Mouse (Mus musculus) neural tube, embryonic 11.5 days (tissue): ENCODE data around the gene Acap2. TPM values are rescaled to one million over a fixed set of nuclear protein-coding genes. Genes with fewer than 3 reads are reported as not detected.

Source experiments
- ATAC-seq: fragments of 200-750 bp; cut with Nextera tagmentation; 2 replicates; pipeline ENCODE4 v1.8.0; 2017; ENCODE audit warnings: moderate number of reproducible peaks, mild to moderate bottlenecking, moderate TSS enrichment, moderate library complexity; ENCODE audit not compliant: insufficient read depth, low FRiP score, low TSS enrichment
- DNase-seq: peaks from one replicate; pipeline ENCODE4 v3.0.0-alpha.2; 2015; ENCODE audit warnings: low spot score
- H3K27ac ChIP-seq: fragments of 300-500 bp; sonication (generic); 2 replicates; pipeline ENCODE4 v1.5.1; 2014; ENCODE audit warnings: low read depth, mild to moderate bottlenecking, low read length
- H3K27me3 ChIP-seq: fragments of 300-500 bp; sonication (generic); 2 replicates; pipeline ENCODE4 v1.6.1; 2014; ENCODE audit warnings: mild to moderate bottlenecking, low read length, mixed read lengths; ENCODE audit not compliant: control insufficient read depth, insufficient read depth
- H3K36me3 ChIP-seq: fragments of 300-500 bp; sonication (generic); 2 replicates; pipeline ENCODE4 v1.6.1; 2014; ENCODE audit warnings: mild to moderate bottlenecking, low read length, moderate library complexity, mixed read lengths; ENCODE audit not compliant: control insufficient read depth, insufficient read depth
- H3K4me1 ChIP-seq: fragments of 300-500 bp; sonication (generic); 2 replicates; pipeline ENCODE4 v1.6.1; 2014; ENCODE audit warnings: low read length, mixed read lengths; ENCODE audit not compliant: control insufficient read depth, insufficient read depth
- H3K4me2 ChIP-seq: fragments of 300-500 bp; sonication (generic); 2 replicates; pipeline ENCODE4 v1.6.1; 2014; ENCODE audit warnings: low read depth, mild to moderate bottlenecking, moderate library complexity
- H3K4me3 ChIP-seq: fragments of 300-500 bp; sonication (generic); 2 replicates; pipeline ENCODE4 v1.5.1; 2014; ENCODE audit warnings: low read depth, low read length
- H3K9ac ChIP-seq: fragments of 300-500 bp; sonication (generic); 2 replicates; pipeline ENCODE4 v1.6.1; 2014; ENCODE audit warnings: mild to moderate bottlenecking, low read length
- H3K9me3 ChIP-seq: fragments of 300-500 bp; sonication (generic); 2 replicates; pipeline ENCODE4 v1.6.1; 2016; ENCODE audit warnings: low read length; ENCODE audit not compliant: control insufficient read depth
- WGBS: fragments of 180-500 bp; shearing (Covaris S2); extraction: QIAGEN DNeasy Blood & Tissue Kit; methylation state at CpG from one replicate; pipeline ENCODE4 v1.1.7; 2014; 5-methylcytosine and 5-hydroxymethylcytosine counted together
- polyA plus RNA-seq: library from polyadenylated mRNA; unstranded; fragments of >200 nt; fragmentation: Nextera tagmentation; extraction: Ambion mirVana; gene quantifications from 2 replicates; pipeline ENCODE4 v1.2.1, GENCODE M21; 2014

The Acap2 gene
- polyA plus RNA-seq, 1 experiment from 2014 or later, result 22.1 TPM

- no peak overlapping the region for H3K4me2 ChIP-seq
- no peak overlapping the region for H3K4me3 ChIP-seq
- H3K36me3 ChIP-seq, result no peaks in the 10 kb centered on the region
- no peak overlapping the region for H3K9ac ChIP-seq
- 78% methylated on average over 1 of the region's 1 CpGs for WGBS
- peaks cover 1% of the 10 kb centered on the region; the same call in 1 of the 2 replicates for H3K4me1 ChIP-seq
- no peaks in the 10 kb centered on the region for H3K9me3 ChIP-seq
- H3K27ac ChIP-seq, result no peak overlapping the region
- no peak for DNase-seq
- ATAC-seq, result no peak
- H3K27me3 ChIP-seq, result no peaks in the 10 kb centered on the region
Observed at GRCm38 (mm10) chr16:31187192-31187591, 13.9 kb downstream of the Acap2 start.

- no peak for ATAC-seq
- Histone ChIP-seq H3K27me3 (no peaks in the 10 kb centered on the region), H3K4me2 (no peak overlapping the region), H3K4me1 (no peaks in the 10 kb centered on the region), H3K27ac (no peak overlapping the region), H3K36me3 (no peaks in the 10 kb centered on the region), H3K4me3 (no peak overlapping the region), H3K9ac (no peak overlapping the region), H3K9me3 (no peaks in the 10 kb centered on the region)
- whole genome bisulfite sequencing, result 92% methylated on average over 2 of the region's 2 CpGs
- DNase-seq, result no peak
Observed at GRCm38 (mm10) chr16:31185757-31186156, 15.3 kb downstream of the Acap2 start.

GRCm38 (mm10) chr16:31184727-31185126 lies 16.3 kb downstream of the Acap2 start:
- DNase-seq, result no peak
- no peak overlapping the region for H3K4me3 ChIP-seq
- H3K4me1 ChIP-seq, result no peaks in the 10 kb centered on the region
- H3K9me3 ChIP-seq, result no peaks in the 10 kb centered on the region
- 85% methylated on average over 4 of the region's 4 CpGs for WGBS
- H3K27me3 ChIP-seq, result no peaks in the 10 kb centered on the region
- no peak for ATAC-seq
- H3K9ac ChIP-seq, result no peak overlapping the region
- H3K27ac ChIP-seq, result no peak overlapping the region
- H3K36me3 ChIP-seq, result no peaks in the 10 kb centered on the region
- H3K4me2 ChIP-seq, result no peak overlapping the region

DNA sequence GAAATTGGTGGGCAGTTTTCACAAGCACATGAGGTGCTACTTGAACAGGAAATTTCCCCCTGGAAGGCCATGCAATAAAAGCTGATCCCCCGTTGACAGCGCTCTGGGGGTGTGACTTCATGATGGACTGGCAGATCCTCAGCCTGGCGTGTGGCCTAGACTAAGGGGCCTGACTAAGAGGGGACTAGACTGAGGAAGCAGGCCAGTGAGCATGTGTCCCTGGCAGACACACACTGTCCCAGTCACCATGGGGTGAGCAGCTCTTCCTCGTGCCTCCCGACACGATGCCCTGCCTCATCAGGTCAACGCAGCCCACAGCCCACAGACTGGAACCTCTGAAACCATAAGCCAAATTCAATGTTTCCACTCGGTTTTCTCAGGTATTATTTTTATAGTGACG lies 18.5 kb downstream of the Acap2 start:
- no peak for DNase-seq

GRCm38 (mm10) chr16:31180843-31181242 lies 20.2 kb downstream of the Acap2 start:
- Histone ChIP-seq H3K36me3 (no peaks in the 10 kb centered on the region), H3K27ac (no peak overlapping the region), H3K4me2 (no peak overlapping the region), H3K9me3 (no peaks in the 10 kb centered on the region), H3K4me3 (no peak overlapping the region), H3K27me3 (no peaks in the 10 kb centered on the region), H3K9ac (no peak overlapping the region), H3K4me1 (no peaks in the 10 kb centered on the region)
- 85% methylated on average over 8 of the region's 8 CpGs for WGBS
- ATAC-seq (no peak), DNase-seq (no peak)

More for the DNA sequence above, 18.5 kb downstream of the Acap2 start:
- Histone ChIP-seq H3K4me3 (no peak overlapping the region), H3K27ac (no peak overlapping the region), H3K4me1 (no peaks in the 10 kb centered on the region), H3K36me3 (no peaks in the 10 kb centered on the region), H3K27me3 (no peaks in the 10 kb centered on the region), H3K9ac (no peak overlapping the region), H3K4me2 (no peak overlapping the region), H3K9me3 (no peaks in the 10 kb centered on the region)
- WGBS, result 62% methylated on average over 9 of the region's 9 CpGs
- ATAC-seq, result no peak

DNA sequence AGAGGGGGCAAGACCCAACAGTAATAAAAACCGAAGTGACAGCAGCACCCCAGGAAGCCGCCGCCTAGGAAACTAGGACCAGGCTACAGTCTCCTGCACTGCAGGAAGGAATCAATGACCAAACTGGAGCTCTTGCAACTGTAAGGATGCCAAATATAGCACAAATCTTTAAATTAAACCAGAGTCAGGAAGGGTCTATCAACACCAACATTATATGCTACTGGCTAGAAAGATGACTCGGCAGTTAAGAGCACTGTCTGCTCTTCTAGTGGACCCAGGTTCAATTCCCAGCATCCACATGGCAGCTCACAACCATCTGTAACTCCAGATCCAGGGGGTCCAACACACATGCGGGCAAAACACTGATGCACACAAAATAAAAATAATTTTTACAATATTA lies 21.7 kb downstream of the Acap2 start:
- Histone ChIP-seq H3K4me1 (no peaks in the 10 kb centered on the region), H3K27me3 (no peaks in the 10 kb centered on the region), H3K36me3 (no peaks in the 10 kb centered on the region), H3K9me3 (no peaks in the 10 kb centered on the region), H3K27ac (no peak overlapping the region), H3K9ac (no peak overlapping the region), H3K4me3 (no peak overlapping the region), H3K4me2 (no peak overlapping the region)
- no peak for DNase-seq
- ATAC-seq, result no peak
- 53% methylated on average over 5 of the region's 5 CpGs for WGBS

DNA sequence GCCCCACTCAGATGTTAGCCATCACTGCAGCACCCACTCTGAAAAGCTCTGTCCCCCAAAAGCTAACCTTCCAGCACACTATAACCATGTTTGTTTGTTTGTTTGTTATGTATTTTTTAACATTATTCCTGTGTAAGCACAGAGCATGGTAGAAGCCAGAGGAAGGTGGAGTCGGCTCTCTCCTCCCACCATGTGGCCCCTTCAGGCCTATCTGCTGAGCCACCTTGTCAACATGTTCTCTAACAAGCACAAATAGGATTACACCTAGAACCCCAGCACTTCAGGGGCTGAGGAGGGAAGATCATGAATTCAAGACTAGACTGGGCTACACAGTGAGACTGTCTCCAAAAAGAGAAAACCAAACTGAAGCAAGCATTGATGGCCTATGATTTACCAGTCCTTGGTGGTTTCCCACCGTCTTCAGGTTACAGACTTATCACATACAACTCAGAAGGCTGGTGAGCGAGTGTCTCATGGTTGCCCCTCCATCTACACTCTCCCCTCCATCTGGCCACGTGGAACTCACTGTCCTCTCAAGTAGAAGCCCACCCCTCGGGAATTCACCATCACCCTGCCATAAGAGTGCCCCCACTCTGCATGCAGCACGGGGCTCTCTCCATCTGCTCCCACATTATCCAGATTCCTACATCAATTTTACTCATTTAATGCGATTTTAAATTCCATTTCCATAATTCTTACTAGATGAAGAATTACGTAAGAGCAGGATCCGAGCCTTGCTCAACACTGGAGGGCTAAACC lies 26.0 kb downstream of the Acap2 start:
- Histone ChIP-seq H3K27ac (no peak overlapping the region), H3K27me3 (no peaks in the 10 kb centered on the region), H3K4me1 (no peaks in the 10 kb centered on the region), H3K4me2 (no peak overlapping the region), H3K9me3 (no peaks in the 10 kb centered on the region), H3K4me3 (no peak overlapping the region), H3K36me3 (no peaks in the 10 kb centered on the region), H3K9ac (no peak overlapping the region)
- ATAC-seq, result no peak
- DNase-seq, result no peak
- 83% methylated on average over 9 of the region's 9 CpGs for WGBS

DNA sequence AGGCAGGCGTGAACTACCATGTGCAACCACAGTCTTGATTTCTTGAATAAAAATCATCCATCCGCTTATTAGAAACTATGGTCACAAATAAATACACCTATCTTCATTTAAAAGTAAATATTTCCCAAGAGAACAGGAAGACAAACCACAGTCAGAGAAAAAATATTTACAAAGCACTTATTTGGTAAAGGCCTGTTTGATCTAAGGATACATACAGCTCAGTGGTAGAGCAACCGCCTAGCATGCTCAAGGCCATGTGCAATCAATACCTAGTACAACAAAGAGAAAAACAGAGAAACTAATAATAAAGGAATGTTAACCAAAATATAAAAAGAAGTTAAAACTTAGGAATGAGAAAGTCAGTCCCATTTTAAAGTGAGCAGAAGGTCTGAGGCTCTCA lies 28.8 kb downstream of the Acap2 start:
- DNase-seq, result no peak
- Histone ChIP-seq H3K27ac (no peak overlapping the region), H3K4me2 (no peak overlapping the region), H3K36me3 (no peaks in the 10 kb centered on the region), H3K9ac (no peak overlapping the region), H3K9me3 (no peaks in the 10 kb centered on the region), H3K27me3 (no peaks in the 10 kb centered on the region), H3K4me3 (no peak overlapping the region), H3K4me1 (peaks cover 7% of the 10 kb centered on the region; the same call in 1 of the 2 replicates)
- 97% methylated on average over 3 of the region's 3 CpGs for WGBS
- ATAC-seq, result no peak

- H3K4me1 ChIP-seq, result peaks cover 7% of the 10 kb centered on the region; the same call in 1 of the 2 replicates
- no peak for DNase-seq
- H3K9ac ChIP-seq, result no peak overlapping the region
- H3K36me3 ChIP-seq, result no peaks in the 10 kb centered on the region
- no peak for ATAC-seq
- H3K9me3 ChIP-seq, result no peaks in the 10 kb centered on the region
- no peak overlapping the region for H3K27ac ChIP-seq
- no peaks in the 10 kb centered on the region for H3K27me3 ChIP-seq
- no peak overlapping the region for H3K4me2 ChIP-seq
- H3K4me3 ChIP-seq, result no peak overlapping the region
Observed at GRCm38 (mm10) chr16:31171418-31171817, 29.6 kb downstream of the Acap2 start.
